12 mouse cellular contexts compared by ENCODE assay signal in genomic region chr5:23718881-23719328, GRCm38 (mm10). TPM values are rescaled to one million over a fixed set of nuclear protein-coding genes. Genes with fewer than 3 reads are reported as not detected.
A peak's percentile ranks its signal among the peaks of the same experiment; 100 is the strongest.
DNase-seq lines count a peak whose midpoint lies in the region; ATAC-seq lines count a peak whose summit lies in the region.
"Had no signal": no experiment of that assay in that cellular context is flagged by ENCODE, and none has a peak within 500 bp of the region (broad histone marks: within the 10 kb centered on the region; RNA-seq: fewer than 3 reads in every experiment).

No protein-coding gene starts in this region.

- H3K4me2 ChIP-seq in kidney, embryonic 14.5 days (replicated peaks; ENCODE audit: low read depth, low read length), result no peak overlapping the region
- H3K4me2 ChIP-seq: forebrain, embryonic 12.5 days had no signal

- no peak overlapping the region for H3K9ac ChIP-seq in kidney, embryonic 14.5 days (ENCODE audit: low read depth, low read length)
- H3K9ac ChIP-seq: forebrain, embryonic 12.5 days had no signal

- DNase-seq in B cell, adult 2 months, result peak; percentile 38 to 45
- DNase-seq in CD8-positive naive resting alpha-beta T cell, adult 2 months (ENCODE audit: low read depth in 2 of 2, low spot score in 2 of 2), result peak; percentile 20 to 44
- peak; percentile 25 for DNase-seq in fibroblast of lung, adult 2 months (ENCODE audit: low read depth)
- DNase-seq in natural killer cell, adult 2 months (ENCODE audit: low spot score in 2 of 2), result peak; percentile 66 to 79
- DNase-seq in cerebellum, adult 9-10 months, result no peak
- DNase-seq in lung, postnatal 25 days (ENCODE audit: low spot score), result no peak
- DNase-seq: cerebellum, adult 18-20 months; kidney, adult 9 months; thymus, postnatal 4 days had no signal

- no peaks in the 10 kb centered on the region for H3K27me3 ChIP-seq in kidney, embryonic 14.5 days (ENCODE audit: control insufficient read depth, insufficient read depth, low read length)
- H3K27me3 ChIP-seq: forebrain, embryonic 12.5 days; megakaryocyte, embryonic 14.5 days had no signal

- H3K36me3 ChIP-seq in kidney, embryonic 14.5 days (ENCODE audit: control insufficient read depth, insufficient read depth, low read length), result no peaks in the 10 kb centered on the region
- H3K36me3 ChIP-seq: forebrain, embryonic 12.5 days had no signal

- no peaks in the 10 kb centered on the region for H3K9me3 ChIP-seq in kidney, embryonic 14.5 days (ENCODE audit: control insufficient read depth, low read length)
- H3K9me3 ChIP-seq: forebrain, embryonic 12.5 days; megakaryocyte, embryonic 14.5 days had no signal

- 82% methylated on average over 4 of the region's 4 CpGs for WGBS in kidney, embryonic 14.5 days

- no peak overlapping the region for H3K4me3 ChIP-seq in kidney, embryonic 14.5 days (ENCODE audit: low read length)
- H3K4me3 ChIP-seq: forebrain, embryonic 12.5 days; megakaryocyte, embryonic 14.5 days had no signal

- H3K4me1 ChIP-seq in kidney, embryonic 14.5 days (ENCODE audit: control insufficient read depth, insufficient read depth, low read length), result no peaks in the 10 kb centered on the region
- H3K4me1 ChIP-seq: forebrain, embryonic 12.5 days had no signal

- no peak overlapping the region for H3K27ac ChIP-seq in kidney, embryonic 14.5 days (ENCODE audit: low read depth, low read length)
- H3K27ac ChIP-seq: forebrain, embryonic 12.5 days had no signal

- no peak for ATAC-seq in kidney, embryonic 14.5 days (ENCODE audit: low FRiP score, low TSS enrichment)

RNA-seq across cellular contexts. Expression of gene Srpk2, which starts 34.5 kb away (rescaled TPM):
- polyA plus RNA-seq in kidney, embryonic 14.5 days (2014; fragmentation: Nextera tagmentation; extraction: Ambion mirVana), result 41.8 and 50.8 TPM in 2 replicates

Comparison
In these comparisons a context has a peak if more than half of its experiments do, and no peak if none do; other contexts are left out.
1. DNase-seq: peak in B cell, adult 2 months (2 of 2), CD8-positive naive resting alpha-beta T cell, adult 2 months (2 of 2), fibroblast of lung, adult 2 months (single experiment) and natural killer cell, adult 2 months (2 of 2); none in cerebellum, adult 9-10 months (single experiment) and lung, postnatal 25 days (single experiment).